Mouse (Mus musculus) layer of hippocampus, adult 9-10 months (tissue): ENCODE measurements around the gene Mup9.
"Not testable (repeated sequence)": the region's sequence is repeated elsewhere in the genome, so short reads cannot be mapped to it uniquely, and the experiment has no call there.

Source experiments
- DNase-seq: peaks from one replicate; pipeline ENCODE4 v3.0.0; 2022; ENCODE audit warnings: low spot score

The Mup9 gene

GRCm38 (mm10) chr4:60421852-60422251 lies at the start of gene Mup9:
Mup9 (minus strand) TSS chr4:60421952.
- DNase-seq = not testable (repeated sequence)
